Mouse (Mus musculus) monocyte, adult 5-6 weeks (primary cell): ENCODE data around the gene Wfikkn1. TPM values are rescaled to one million over a fixed set of nuclear protein-coding genes. Genes with fewer than 3 reads are reported as not detected.

ENCODE experiments used
- ATAC-seq: fragments of 153-309, 156-312 bp; replicated peaks from 2 replicates; pipeline ENCODE4 v1.8.0; 2017; ENCODE audit warnings: mild to moderate bottlenecking; ENCODE audit not compliant: low TSS enrichment, insufficient number of reproducible peaks, severe bottlenecking, poor library complexity, low FRiP score
- total RNA-seq: library from RNA; stranded (forward); fragments of 200-1000, 200-491, 200-594 nt; gene quantifications from 3 replicates; pipeline ENCODE4 v1.2.3, GENCODE M21; 2017

Wfikkn1 gene
- 1.0 to 2.1 TPM (median 1.4 TPM) in 3 replicates for total RNA-seq

DNA sequence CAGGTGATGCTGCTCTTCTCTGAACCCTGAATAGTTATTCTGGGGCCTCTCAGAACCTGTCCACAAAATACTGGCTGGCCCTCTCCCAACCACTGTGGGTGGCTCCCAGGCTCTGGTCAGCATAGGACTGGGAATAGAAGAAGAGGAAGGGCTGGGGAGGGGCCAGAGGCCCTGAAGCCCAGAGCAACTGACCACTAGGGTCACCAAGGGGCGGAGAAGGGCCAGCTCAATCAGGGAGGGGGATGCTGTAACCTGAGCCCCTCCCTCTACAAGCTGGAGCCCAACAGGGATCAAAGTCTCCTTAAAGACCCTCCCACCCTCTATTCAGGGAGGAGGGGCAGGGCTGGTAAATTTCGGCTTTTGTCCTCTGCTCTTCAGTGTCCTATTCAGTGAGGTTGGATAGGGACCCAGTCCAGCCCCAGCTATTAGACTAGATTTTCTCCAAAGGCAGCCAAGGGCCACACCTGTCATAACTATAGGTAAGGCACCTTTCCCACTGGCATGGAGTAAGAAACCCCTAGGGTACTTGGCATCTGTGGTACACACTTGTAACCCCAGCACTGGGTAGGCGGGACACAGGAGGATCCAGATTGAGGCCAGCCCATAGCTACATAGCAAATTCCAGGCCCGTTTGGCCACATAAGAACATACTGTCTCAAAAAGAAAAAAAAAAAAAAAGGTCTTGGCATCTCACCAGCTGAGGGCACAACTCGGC lies at the start of gene Wfikkn1:
Gene Wfikkn1, minus strand, starts transcription at position 663 of the 715 bp plus-strand sequence.
- no peak for ATAC-seq

DNA sequence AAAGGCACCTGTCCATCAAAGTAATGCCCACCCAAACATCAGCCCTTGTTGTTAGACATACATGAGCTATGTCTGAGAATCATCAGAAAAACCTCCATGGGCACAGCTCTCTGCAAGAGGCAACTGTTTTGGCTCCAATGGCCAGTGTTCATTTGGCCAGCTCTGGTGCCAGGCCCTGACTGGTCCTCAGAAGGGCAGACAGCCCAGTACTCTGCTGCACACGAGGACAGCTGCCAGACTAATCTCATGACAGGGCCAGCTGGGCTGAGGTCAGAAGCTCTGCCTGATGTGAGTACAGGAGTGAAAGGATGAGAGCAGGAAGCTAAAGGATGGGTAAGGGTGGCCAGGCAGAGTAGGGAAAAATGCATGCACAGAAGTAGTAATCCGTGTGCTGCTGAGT lies 44.7 kb upstream of the Wfikkn1 start:
- no peak for ATAC-seq

- no peak for ATAC-seq
These were observed 41.5 kb upstream of the Wfikkn1 start for GRCm38 (mm10) chr17:25922120-25922519.

DNA sequence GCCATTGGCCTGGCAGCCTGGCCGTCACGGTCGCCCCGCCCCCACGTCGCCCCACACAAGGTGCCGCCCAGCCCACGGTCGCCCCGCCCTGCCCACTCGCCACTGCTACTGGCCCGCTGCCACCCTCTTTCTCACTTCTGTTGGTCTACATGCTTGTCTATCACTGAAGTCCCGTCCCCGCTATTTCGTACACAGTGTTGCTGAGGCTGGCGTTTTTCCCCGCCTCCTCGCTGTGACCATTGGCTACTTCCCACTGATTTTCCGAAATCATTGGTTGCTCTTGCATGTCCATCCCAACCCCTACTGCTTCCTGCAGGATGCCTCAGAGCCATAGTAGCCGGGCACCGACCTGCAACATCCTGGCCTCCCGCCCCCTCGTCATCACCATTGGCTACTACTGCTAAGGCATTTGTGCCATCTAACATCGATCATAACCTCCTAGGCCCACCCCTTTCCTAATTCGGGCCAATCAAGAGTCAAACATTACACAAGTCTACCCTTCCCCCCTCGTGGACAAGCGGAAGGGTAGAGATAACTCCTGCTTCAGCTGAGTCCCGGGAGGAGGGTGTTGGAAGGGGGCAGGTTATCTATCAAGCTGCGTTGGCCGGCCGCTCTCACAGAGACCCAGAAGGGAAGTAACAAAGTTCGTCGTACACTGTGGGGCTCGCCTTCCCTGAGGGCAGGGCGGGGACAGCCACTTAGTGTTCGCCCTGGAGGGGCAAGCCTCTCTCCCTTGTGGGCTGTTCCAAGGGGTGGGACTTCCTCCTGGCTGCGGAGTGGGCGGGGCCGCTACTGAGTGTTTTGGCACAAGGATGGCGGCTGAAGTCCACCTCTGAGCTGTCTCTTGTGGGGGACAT lies 39.4 kb upstream of the Wfikkn1 start:
- peak; percentile 95 for ATAC-seq

DNA sequence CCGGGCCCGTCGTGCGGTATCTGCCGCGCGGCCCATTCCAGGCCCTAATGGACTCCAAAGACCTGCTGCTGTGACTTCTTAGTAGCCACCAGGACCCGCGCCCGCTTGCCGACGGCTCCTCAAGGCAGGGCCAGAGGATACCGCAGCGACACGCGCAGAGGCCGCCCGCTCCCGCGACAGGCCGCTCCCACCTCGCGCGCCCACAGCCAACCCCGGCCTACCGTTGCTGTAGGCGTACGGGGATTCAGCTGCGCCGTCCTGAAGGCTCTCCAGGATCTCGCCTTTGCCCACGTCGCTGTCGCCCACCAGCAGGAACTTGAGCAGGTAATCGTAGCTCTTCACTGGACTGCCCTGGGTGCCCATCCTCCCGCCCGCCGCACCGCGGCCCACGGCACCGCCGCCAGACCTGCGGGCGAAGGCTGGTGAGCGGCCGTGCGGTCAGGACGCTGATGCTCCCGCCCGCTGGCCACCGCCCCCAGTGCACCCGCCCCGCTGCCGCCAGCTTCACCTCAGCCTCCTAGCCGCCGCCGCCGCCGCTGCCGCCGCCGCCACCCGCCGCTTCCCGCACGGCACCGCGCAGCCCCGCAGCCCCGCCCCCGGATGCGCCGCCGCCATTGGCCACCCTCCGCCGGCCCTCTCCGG lies 38.6 kb upstream of the Wfikkn1 start, which contains the start of gene Rab40c:
Gene Rab40c, minus strand, starts transcription at position 584 of the 642 bp plus-strand sequence.
- no peak for ATAC-seq

DNA sequence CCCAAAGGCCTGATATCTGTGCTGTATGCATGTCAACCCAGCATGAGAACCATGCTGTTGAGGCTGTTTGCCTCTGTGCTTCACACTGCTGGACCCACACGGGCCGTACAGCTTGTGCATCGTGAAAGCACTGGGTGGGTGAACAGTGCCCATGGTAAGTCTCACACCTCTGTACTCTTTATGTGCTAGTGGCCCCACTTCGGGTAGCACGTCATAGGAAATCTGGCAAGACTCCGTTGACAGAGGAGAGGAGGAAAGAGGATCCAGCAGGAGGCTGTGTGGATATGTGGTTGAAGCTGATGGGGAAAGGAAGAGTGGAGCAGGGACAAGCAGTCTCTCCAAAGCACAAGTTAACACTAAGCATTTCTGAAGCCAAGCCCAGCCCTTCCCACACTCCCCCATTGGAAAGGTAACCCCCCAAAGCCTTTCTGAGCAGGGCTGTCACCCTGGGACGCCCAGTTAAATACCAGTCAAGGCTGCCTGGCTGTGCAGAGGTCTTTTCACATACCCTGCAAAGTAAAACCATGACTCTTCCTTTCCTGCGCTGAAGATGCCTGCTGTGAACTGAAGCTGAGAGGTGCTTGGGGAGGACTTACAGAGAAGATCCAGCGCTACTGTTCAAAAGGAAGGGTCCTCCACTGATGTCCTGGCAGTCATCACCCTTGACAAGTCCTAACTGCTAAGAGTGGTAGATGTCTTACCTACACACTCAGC lies 37.5 kb upstream of the Wfikkn1 start:
- ATAC-seq, result no peak

DNA sequence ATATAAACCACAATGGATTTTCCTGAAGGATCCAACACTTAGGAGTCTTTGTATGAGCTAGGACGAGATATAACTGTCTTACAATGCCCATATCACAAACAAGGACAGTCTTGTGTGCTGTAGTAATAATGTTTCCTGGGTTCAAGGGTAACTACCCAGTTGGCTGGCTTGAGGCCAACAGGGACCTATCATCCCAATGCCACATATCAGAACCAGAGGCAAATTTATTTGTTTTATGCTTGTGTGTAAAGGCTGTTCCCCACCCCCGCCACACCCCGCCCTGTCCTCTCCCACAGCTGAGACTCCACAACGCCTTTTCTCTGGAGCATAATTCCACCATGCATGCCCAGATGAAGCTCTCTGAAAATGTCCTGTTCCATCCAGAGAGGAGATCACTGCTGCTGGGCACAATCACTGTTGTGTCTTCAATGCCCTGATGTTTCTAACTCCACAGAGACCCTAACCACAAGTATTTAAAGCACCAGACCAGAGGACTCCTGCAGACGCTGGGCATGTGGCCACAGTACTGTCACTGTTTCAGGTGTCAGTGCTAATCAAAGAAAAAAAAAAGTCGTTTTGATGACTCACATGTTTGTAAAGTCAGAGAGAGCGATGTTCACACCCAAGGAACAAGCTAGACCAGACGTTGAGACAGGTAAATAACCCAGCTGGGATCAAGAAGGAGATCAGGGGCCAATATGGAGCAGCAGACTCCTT lies 36.4 kb upstream of the Wfikkn1 start:
- ATAC-seq, result no peak

- no peak for ATAC-seq
These were observed 33.6 kb upstream of the Wfikkn1 start for GRCm38 (mm10) chr17:25914295-25914694.

DNA sequence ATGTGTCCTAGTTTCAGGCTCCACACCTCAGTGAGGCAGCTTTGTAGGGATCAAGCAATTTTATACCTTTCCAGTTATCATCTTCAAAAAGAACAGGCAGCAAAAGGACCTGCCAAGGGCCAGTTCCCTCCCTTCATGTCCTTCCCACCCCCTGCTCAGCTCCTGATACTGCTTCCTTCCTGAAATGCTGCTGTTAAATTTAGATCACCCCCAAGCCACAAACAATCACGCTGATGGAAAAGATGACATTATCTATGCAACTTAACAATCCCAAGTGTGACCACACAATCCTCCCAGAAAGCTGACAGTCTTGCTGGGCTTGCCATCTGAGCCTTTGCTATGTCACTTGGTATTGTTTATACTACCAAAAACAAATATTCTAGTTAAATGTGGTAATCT lies 33.2 kb upstream of the Wfikkn1 start:
- ATAC-seq, result no peak

- no peak for ATAC-seq
These were observed 32.7 kb upstream of the Wfikkn1 start for GRCm38 (mm10) chr17:25913186-25913876.

DNA sequence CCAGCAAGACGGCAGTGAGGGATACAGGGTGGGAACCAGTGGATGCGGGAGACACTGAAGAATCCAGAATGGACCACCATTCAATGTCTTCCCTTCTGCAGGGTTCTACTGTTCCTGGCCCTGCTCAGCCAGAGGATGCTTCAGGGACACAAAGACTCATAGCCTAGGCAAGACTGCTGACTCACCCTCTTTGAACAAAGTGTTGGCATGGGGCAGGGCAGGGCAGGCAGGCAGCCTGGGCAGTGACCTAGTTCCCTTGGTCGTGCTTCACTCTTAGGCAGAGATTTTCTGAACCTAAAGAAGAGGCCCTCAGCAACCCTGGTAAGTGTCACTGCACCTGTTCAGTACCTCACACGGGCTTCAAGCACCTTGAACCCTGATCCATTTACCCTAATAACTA lies 31.2 kb upstream of the Wfikkn1 start:
- no peak for ATAC-seq

- no peak for ATAC-seq
These were observed 27.0 kb upstream of the Wfikkn1 start for GRCm38 (mm10) chr17:25907640-25908039.

DNA sequence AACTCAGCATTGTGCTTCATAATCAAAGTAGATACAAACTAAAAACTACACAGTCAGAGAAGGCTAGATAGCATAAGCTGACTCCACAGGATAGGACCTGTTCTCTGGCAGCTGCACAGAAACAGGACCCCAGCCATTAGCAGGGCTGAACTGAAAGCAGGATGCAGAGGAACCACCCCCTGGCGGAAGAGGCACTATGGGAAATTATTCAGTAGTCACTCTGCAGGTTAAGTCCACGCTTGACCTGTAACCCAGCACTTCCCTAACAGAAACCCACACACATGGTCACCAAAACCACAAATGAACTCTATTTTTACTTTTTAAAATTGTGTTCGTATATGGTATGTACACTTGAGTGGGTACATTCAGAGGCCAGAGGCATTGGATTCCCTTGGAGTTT lies 22.4 kb upstream of the Wfikkn1 start:
- peak; percentile 40; the same call in 1 of the 2 replicates for ATAC-seq

GRCm38 (mm10) chr17:25900193-25900592 lies 19.5 kb upstream of the Wfikkn1 start:
- ATAC-seq, result no peak

DNA sequence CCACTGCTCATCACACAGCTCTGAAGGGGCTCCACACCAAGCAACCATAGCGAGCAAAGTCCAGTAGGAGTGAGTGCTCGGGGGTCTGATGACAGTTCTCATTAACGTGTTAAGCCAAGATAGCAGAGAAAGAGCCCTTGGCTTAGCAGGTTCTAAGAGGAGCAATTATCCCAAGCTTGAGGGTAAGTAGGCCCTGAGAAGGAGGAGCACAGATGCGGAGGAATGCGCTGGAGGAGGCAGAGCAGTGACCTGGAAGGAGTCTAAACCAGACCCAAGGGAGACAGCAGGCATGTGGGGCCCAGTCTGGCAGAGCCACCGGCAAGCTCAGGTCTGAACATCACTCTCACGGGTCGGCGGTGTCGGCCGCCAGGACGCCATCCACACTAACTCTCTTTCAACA lies 15.2 kb upstream of the Wfikkn1 start:
- ATAC-seq, result no peak

DNA sequence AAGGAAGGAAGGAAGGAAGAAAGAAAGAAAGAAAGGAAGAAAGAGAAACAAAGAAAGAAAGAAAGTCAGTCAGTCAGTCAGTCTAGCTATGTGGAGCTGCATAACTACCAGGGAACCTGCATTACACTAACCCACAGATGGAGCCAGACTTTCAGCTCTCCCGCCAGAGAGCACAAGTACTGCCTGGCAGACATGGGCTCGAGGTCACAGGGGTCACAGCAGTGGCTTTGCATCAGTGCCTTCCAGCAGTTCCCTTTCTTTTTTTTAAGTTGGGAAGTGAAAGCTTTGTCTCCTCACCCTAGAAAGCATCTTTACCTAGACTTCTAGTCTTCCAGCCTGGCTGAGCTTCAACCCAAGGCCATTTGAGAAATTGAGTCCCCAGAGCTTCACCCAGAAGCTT lies 14.8 kb upstream of the Wfikkn1 start:
- no peak for ATAC-seq

GRCm38 (mm10) chr17:25893975-25894617 lies 13.4 kb upstream of the Wfikkn1 start:
- peak; percentile 90 for ATAC-seq
